Mouse (Mus musculus) thymus, adult 2 months (tissue): ENCODE results near the gene Cntn1. TPM values are rescaled to one million over a fixed set of nuclear protein-coding genes. Genes with fewer than 3 reads are reported as not detected.

Experiments
- DNase-seq: peaks from one replicate; pipeline ENCODE4 v3.0.0; 2021
- H3K27ac ChIP-seq: fragments of 200-500 bp; 2 replicates; pipeline ENCODE4 v1.5.1; 2012; ENCODE audit warnings: low read length, control low read depth; ENCODE audit not compliant: control insufficient read depth, insufficient read depth
- H3K27me3 ChIP-seq: fragments of 200-500 bp; 2 replicates; pipeline ENCODE4 v1.6.1; 2012; ENCODE audit warnings: mild to moderate bottlenecking, low read length, moderate library complexity, mixed read lengths; ENCODE audit not compliant: control insufficient read depth, insufficient read depth
- H3K36me3 ChIP-seq: fragments of 200-500 bp; 2 replicates; pipeline ENCODE4 v1.6.1; 2012; ENCODE audit warnings: mild to moderate bottlenecking, low read length, moderate library complexity; ENCODE audit not compliant: control insufficient read depth, insufficient read depth
- H3K4me1 ChIP-seq: fragments of 200-500 bp; replicated peaks from 2 replicates; pipeline ENCODE4 v1.6.1; 2012; ENCODE audit warnings: low read length; ENCODE audit not compliant: control insufficient read depth, insufficient read depth
- H3K4me3 ChIP-seq: fragments of 200-500 bp; 2 replicates; pipeline ENCODE4 v1.5.1; 2012; ENCODE audit warnings: mild to moderate bottlenecking, low read length, control low read depth, moderate library complexity; ENCODE audit not compliant: control insufficient read depth, insufficient read depth
- CTCF ChIP-seq: fragments of 200-500 bp; IDR thresholded peaks from 2 replicates; pipeline ENCODE4 v1.5.1; 2012; ENCODE audit warnings: mild to moderate bottlenecking, control low read depth, low read length, moderate library complexity, borderline replicate concordance; ENCODE audit not compliant: control insufficient read depth, poor library complexity, insufficient read depth; ENCODE audit errors: extremely low read depth
- POLR2A ChIP-seq: fragments of 200-500 bp; IDR thresholded peaks from 2 replicates; pipeline ENCODE4 v1.6.1; 2012; ENCODE audit warnings: mild to moderate bottlenecking, low read length, control low read depth, moderate library complexity; ENCODE audit not compliant: control insufficient read depth, poor library complexity, insufficient read depth; ENCODE audit errors: extremely low read depth
- WGBS: fragments of 180-500 bp; shearing (Covaris S2); methylation state at CpG from one replicate; pipeline ENCODE4 v1.1.7; 2018; 5-methylcytosine and 5-hydroxymethylcytosine counted together
- polyA plus RNA-seq: library from polyadenylated mRNA; depleted of rRNA; stranded (reverse); fragments of >200 nt; gene quantifications from 2 replicates; pipeline ENCODE4 v1.2.3, GENCODE M21; 2012

The Cntn1 gene
- polyA plus RNA-seq, 1 experiment = 0.23 TPM

DNA sequence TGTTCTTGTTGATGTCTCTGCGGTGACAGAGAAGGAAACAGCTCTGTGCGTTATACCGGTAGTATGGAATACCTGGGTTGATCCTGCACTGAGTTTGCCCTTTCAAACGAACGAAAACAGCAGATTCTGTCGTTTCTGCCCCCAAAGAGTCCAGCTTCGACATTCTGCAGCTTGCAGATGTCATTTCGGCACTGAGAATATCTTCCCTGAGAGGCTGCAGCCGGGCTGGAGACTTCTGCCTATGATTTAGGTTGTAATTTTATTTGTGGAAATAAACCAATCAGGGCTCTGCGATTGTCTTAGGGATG lies 109.8 kb downstream of the Cntn1 start:
- H3K27me3 ChIP-seq = no peaks in the 10 kb centered on the region
- WGBS = 82% methylated on average over 10 of the region's 10 CpGs

DNA sequence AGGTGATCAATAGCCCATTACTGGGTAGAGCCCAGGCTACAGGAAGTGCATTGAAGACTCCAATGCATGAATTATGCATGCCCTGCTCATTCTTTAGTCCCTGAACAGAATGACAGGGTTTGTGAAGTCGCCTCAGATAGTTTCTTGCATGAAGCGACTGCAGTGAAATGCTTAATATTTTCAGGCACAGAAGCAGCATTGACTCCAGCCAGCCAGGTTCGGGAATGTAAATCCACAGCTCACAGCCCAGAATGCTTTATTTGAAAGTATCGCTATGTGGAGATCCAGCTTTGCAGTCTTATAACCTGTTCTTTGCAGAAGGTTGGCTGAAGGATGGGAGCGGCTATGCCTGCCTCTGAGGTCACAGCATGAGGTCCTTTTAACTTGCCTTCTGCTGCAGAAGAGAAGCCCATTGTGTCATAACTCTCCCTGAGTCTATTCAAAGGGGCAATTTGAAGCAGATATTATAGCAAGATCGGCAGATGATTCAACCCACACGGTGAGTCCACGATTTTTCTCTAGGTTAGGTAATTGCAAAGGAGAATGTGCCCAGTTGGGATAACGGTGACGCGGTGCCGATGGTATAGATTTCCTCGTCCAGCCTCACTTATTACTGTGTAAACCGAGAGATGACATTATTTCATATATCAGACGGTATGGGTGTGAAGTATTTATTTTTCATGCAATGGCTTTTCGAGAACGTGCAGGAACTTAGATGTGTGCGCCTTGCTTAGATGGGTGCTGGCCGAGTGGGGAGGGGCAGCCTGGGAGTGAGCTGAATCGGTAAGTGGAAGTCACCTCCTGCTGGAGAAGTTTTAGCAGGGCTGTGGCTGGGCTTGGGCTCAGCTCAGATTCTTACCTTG lies 110.4 kb downstream of the Cntn1 start:
- Histone ChIP-seq H3K4me3 (no peak overlapping the region), H3K27me3 (no peaks in the 10 kb centered on the region), H3K4me1 (no peaks in the 10 kb centered on the region), H3K36me3 (no peaks in the 10 kb centered on the region), H3K27ac (no peak overlapping the region)
- DNase-seq = no peak
- 59% methylated on average over 20 of the region's 20 CpGs for WGBS
- no peak for TF ChIP-seq CTCF
- TF ChIP-seq POLR2A = no peak

More for the DNA sequence above, 109.8 kb downstream of the Cntn1 start:
- H3K4me3 ChIP-seq = no peak overlapping the region
- no peak overlapping the region for H3K27ac ChIP-seq
- H3K36me3 ChIP-seq = no peaks in the 10 kb centered on the region
- H3K4me1 ChIP-seq = no peaks in the 10 kb centered on the region
- no peak for TF ChIP-seq CTCF
- TF ChIP-seq POLR2A = no peak
- no peak for DNase-seq

DNA sequence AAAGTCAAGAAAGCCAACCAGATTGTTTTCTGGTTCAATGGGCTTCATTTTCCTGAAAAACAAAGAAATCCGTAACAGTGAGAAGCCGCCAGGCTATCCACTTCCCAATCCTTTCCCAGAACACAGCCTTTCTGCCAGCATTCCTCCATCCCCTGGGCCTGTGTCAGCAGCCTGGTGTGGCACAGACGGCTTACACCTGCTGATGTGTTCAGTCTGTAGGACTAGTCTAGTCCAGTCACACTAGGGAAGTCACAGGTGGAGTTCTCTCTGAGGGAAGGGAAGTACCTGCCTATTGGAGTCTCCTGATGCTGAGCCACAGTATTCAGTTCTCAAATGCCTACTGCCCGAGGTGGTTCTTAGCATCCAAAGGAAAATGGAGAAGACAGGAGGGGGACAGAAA lies 111.9 kb downstream of the Cntn1 start:
- no peaks in the 10 kb centered on the region for H3K4me1 ChIP-seq
- no peak overlapping the region for H3K4me3 ChIP-seq
- no peak for TF ChIP-seq POLR2A
- no peak for TF ChIP-seq CTCF
- no peaks in the 10 kb centered on the region for H3K27me3 ChIP-seq
- no peak overlapping the region for H3K27ac ChIP-seq
- no peaks in the 10 kb centered on the region for H3K36me3 ChIP-seq
- no peak for DNase-seq
- WGBS = 84% methylated on average over 4 of the region's 4 CpGs

DNA sequence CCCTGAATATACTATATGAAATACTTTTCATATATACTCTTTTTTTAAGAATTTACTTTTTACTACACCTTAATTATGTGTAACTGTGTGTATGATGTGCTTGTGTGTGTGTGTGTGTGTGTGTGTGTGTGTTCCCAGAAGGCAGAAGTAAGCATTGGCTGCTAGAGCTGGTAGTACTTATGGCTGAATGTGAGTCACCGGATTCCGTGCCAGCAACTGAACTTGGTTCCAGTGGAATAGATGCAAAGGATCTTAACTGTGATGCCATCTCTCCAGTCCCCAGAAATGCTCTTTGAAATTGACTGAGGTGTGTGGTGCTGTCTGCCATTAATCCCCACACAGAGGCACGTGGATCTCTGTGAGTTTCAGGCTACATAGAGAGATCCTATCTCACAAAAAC lies 113.2 kb downstream of the Cntn1 start:
- 83% methylated on average over 3 of the region's 3 CpGs for WGBS
- DNase-seq = no peak
- H3K27ac ChIP-seq = no peak overlapping the region
- no peaks in the 10 kb centered on the region for H3K4me1 ChIP-seq
- H3K27me3 ChIP-seq = no peaks in the 10 kb centered on the region
- no peak overlapping the region for H3K4me3 ChIP-seq
- H3K36me3 ChIP-seq = no peaks in the 10 kb centered on the region
- TF ChIP-seq POLR2A (no peak), CTCF (no peak)

DNA sequence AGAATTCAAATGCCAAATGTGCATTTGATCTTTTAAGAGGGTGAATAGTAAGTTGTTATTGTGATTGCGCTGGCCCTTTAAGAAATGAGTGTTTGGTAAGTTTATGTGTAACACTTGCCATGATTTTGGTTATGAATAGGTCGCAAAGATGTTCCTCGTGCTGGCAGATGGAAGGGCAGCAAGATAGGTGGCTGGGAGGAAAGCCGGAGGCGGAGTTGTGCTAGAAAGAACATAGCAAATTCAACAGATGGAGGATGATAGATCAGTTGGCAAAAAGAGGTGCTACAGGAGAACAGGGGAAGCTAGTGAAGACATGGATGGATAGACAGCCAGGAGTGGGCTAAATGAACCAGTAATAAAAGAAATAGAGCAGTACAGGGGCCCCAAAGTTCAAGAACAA lies 115.3 kb downstream of the Cntn1 start:
- DNase-seq = no peak
- Histone ChIP-seq H3K27me3 (no peaks in the 10 kb centered on the region), H3K4me3 (no peak overlapping the region), H3K27ac (no peak overlapping the region), H3K36me3 (no peaks in the 10 kb centered on the region), H3K4me1 (no peaks in the 10 kb centered on the region)
- WGBS = 94% methylated on average over 5 of the region's 5 CpGs
- TF ChIP-seq POLR2A (no peak), CTCF (no peak)

DNA sequence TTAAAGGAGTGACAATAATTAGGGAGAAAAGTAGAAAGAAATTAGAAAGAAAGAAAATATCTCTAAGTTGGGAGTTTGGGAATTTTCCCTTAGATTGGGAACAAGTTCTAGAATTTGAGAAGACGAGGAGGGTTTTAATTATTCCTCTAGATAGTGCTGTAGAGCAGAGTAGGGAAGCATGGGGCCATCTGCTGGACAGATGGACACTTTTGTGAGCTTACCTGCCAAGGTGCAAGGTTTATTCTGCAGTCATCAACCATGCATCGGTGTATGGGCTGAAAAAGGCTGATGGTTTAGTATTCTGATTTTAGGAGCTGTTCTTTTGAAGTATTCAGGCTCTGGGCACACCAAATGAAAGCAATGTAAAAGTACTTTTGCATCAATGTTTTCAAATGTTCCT lies 124.8 kb downstream of the Cntn1 start:
- Histone ChIP-seq H3K27me3 (no peaks in the 10 kb centered on the region), H3K4me3 (no peak overlapping the region), H3K36me3 (no peaks in the 10 kb centered on the region), H3K27ac (no peak overlapping the region), H3K4me1 (no peaks in the 10 kb centered on the region)
- TF ChIP-seq CTCF (no peak), POLR2A (no peak)
- 91% methylated on average over 2 of the region's 2 CpGs for WGBS
- no peak for DNase-seq
